Mouse (Mus musculus): ENCODE data around the gene Stxbp2. TPM values are rescaled to one million over a fixed set of nuclear protein-coding genes. Genes with fewer than 3 reads are reported as not detected.

Stxbp2 gene
- total RNA-seq, 2 experiments from 2014 or later: 87.5 to 98.8 TPM

DNA sequence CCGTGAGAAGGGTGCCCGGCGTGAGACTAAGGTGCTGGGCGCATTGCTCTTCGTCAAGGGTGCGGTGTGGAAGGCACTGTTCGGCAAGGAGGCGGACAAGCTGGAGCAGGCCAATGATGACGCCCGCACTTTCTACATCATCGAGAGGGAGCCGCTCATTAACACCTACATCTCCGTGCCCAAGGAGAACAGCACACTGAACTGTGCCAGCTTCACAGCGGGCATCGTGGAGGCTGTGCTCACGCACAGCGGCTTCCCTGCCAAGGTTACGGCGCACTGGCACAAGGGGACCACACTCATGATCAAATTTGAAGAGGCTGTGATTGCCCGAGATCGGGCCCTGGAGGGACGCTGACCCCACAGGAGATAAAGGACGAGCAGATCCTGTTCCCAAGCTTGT lies 48.5 kb downstream of the Stxbp2 start:
- no peak for DNase-seq (ENCODE audit: low spot score in 2 of 2)

DNA sequence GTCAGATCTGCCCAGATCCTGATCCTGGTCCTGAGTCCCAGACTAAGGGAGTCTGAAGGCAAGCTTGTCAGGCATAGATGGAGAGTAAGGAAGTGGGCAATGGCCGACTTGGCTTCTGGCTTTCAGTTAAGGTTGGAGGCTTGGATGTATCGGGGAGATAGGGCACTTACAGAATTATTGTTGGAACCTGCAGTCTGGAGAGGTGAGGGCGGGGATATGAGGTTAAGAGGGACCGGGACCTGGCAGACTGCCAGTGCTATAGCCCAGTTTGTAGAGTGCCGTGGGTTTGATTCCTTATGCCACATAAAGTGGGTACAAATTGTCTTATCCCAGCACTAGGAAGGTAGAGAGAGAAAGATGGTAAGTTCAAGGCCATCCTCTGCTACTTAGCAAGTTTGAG lies 48.9 kb downstream of the Stxbp2 start:
- DNase-seq (ENCODE audit: low spot score in 2 of 2): no peak

DNA sequence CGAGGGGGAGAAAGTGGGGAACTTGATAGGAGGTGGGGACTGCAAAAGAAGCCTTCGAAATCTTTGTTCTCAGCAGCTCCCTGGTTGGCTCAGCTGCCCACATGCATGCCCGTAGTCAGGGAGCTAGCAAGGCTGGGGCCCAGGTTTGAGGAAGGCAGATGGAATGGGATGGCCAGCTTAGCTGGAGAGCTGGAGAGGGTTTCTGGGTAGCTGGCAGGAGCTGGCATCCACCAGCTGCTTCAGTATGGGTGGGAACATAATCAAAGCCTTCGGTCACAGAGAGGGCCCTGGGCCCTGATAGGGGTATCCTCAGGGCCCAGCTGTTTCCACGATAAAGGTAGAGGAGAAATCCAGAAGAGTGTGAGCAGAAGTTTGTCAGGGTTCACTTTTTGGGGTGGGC lies 51.7 kb downstream of the Stxbp2 start:
- DNase-seq (ENCODE audit: low spot score in 2 of 2): no peak

DNA sequence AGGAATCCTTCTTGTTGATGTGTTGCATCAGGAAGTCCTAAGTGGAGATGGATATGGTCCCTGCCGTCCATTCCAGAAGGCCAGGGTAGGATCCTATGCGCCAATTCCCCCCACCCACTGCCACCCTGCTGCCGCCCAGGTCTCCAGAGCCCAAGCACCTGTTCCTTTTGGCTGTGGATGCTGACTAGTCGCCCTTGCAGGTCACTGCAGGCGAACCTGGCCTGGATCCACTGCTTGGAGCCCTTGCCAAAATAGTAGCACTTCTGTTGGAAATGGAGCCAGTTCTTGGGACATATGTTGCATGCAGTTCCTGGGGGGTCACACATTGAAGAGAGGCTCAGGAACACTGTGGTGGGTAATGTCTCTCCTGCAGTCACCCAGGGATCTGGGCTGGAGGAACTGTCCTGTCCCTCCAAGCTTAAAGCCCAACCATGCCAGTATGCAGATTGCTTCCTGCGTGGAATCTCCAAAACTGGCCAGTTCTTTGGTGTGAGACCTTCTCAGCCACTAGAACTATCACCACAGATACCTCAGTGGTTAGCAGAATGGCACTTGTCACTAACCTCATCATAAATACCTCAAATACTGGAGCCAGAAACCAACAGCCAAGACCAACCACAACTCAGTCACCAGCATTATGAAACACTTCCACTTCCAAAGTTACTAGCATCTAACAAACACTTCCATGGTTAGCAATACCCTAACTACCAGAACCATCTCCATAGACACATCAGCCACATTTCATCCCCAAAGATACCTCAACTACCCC lies 52.8 kb downstream of the Stxbp2 start:
- DNase-seq (ENCODE audit: low spot score in 2 of 2): no peak

DNA sequence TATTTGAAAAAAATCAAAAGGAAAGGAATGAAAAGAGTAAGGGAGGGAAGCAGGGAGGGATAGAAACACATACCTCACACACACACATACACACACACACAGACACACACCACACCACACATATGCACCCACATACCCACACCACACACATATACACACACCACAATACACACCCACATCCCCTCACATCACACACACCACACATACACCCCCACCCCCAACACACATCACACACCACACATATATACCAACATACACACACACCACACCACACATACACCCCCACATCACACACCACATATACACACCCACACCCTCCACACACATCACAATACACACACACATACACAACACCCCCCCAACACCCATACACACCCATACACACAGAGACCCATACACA lies 53.8 kb downstream of the Stxbp2 start:
- DNase-seq (ENCODE audit: low spot score in 2 of 2): no peak

DNA sequence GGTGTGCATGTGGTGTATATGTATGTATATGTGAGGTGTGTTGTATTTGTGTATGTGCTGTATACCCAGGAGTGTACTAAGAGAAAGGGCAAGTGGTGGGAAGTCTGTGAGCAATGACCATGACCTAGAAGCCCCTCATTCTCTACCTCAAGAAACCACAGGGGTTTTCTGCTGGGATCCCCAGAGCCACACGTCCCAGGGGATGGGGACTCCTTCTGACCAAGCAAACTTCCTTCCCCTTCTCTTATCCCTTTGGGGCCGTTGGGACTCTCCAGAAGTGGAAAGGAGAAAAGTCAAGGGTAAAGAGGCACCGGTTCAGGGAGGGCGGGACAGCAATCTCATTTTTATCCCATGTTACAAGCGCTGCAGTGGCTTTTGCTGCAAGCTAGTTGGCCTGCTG lies 54.7 kb downstream of the Stxbp2 start:
- DNase-seq (ENCODE audit: low spot score in 2 of 2): no peak

DNA sequence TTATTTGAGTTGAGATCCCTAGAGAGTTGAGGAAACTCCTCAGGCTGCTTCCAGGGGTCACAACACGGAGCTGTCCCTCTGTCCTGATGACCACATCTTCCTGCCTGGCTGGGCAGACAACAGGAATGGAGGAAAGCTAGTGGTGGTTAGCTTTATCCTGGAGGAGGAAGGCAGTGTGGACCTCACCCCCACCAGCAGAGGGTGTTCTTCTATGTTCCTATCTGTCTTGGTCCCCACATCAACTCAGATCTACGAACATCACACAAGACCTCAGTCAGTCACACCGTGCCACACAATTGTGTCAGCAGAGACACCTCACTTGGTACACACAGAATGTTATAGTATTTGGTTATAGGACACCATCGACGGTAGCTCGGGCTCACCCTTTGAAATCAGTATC lies 56.8 kb downstream of the Stxbp2 start:
- no peak for DNase-seq (ENCODE audit: low spot score in 2 of 2)

DNA sequence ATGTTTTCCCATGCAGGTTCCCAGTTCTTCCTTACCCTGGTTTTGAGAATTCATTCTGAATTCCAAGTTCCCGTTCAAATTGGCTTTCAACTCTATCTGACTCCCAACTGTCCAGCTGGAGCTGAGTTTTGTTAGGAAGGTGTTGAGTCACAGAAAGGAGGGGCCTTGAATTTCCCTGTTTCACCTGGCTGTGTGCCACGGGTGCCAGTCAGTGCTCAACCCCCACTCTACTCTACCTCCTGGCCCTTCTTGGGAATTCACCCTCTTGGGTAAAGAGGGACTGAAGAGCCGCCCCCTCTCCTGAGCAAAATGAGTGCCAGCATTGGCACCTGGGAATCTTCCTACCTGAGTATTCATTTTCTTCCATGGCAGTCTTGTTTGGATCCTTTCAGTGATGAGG lies 60.0 kb downstream of the Stxbp2 start:
- no peak for DNase-seq (ENCODE audit: low spot score in 2 of 2)

Other genes with a start within 250 kb of the Stxbp2 start
- gene Arhgef18, start 237.9 kb upstream of the Stxbp2 start, total RNA-seq (2021): 10 to 100 TPM; 31.0 to 34.2 TPM
- gene Pex11g, start 163.3 kb upstream of the Stxbp2 start, total RNA-seq (2021): 1 to 10 TPM; 5.9 to 9.8 TPM
- not detected for gene Tex45, start 160.1 kb upstream of the Stxbp2 start, total RNA-seq (2021)
- 10 to 100 TPM; 17.5 to 20.5 TPM for gene Zfp358, start 137.8 kb upstream of the Stxbp2 start, total RNA-seq (2021)
- gene Mcoln1, start 130.5 kb upstream of the Stxbp2 start, total RNA-seq (2021): 10 to 100 TPM; 40.9 to 42.8 TPM
- gene Pnpla6, start 115.6 kb upstream of the Stxbp2 start, total RNA-seq (2021): 10 to 100 TPM; 37.4 to 40.7 TPM
- gene C330021F23Rik, start 63.0 kb upstream of the Stxbp2 start, total RNA-seq (2021): under 1 TPM in 1 of 2 experiments, not detected in 1; 0.38 TPM
- gene Camsap3, start 43.7 kb upstream of the Stxbp2 start, total RNA-seq (2021): 1 to 10 TPM; 4.1 to 8.0 TPM
- gene Xab2, start 9.6 kb upstream of the Stxbp2 start, total RNA-seq (2021): 10 to 100 TPM; 34.1 to 39.1 TPM
- gene Pet100, start 9.4 kb upstream of the Stxbp2 start, total RNA-seq (2021): 100 to 1,000 TPM; 117 to 148 TPM
- not detected for gene Pcp2, start 5.4 kb upstream of the Stxbp2 start, total RNA-seq (2021)
- 100 to 1,000 TPM; 182 to 325 TPM for gene Retn, start 24.8 kb downstream of the Stxbp2 start, total RNA-seq (2021)
- under 1 TPM in 1 of 2 experiments, not detected in 1; 0.32 TPM for gene Mcemp1, start 34.8 kb downstream of the Stxbp2 start, total RNA-seq (2021)
- 100 to 1,000 TPM in 1 of 2 experiments, 10 to 100 TPM in 1; 37.9 to 110 TPM for gene Fcor, start 41.4 kb downstream of the Stxbp2 start, total RNA-seq (2021)
- 10 to 100 TPM; 22.4 to 23.6 TPM for gene Trappc5, start 45.3 kb downstream of the Stxbp2 start, total RNA-seq (2021)
- gene Fcer2a, start 63.2 kb downstream of the Stxbp2 start, total RNA-seq (2021): under 1 TPM in 1 of 2 experiments, not detected in 1; 0.35 TPM
- not detected for gene Clec4g, start 89.7 kb downstream of the Stxbp2 start, total RNA-seq (2021)
- gene Cd209a, start 118.0 kb downstream of the Stxbp2 start, total RNA-seq (2021): 1 to 10 TPM in 1 of 2 experiments, under 1 TPM in 1; 0.40 to 1.7 TPM
- not detected for gene Cd209e, start 223.4 kb downstream of the Stxbp2 start, total RNA-seq (2021)
- 1 to 10 TPM; 1.0 to 4.9 TPM for gene Cd209d, start 247.6 kb downstream of the Stxbp2 start, total RNA-seq (2021)